Mouse (Mus musculus) left cerebral cortex, adult 18-20 months (tissue): Measurements from ENCODE around the gene Olfr339. TPM values are rescaled to one million over a fixed set of nuclear protein-coding genes. Genes with fewer than 3 reads are reported as not detected.
"Not testable (repeated sequence)": the region's sequence is repeated elsewhere in the genome, so short reads cannot be mapped to it uniquely, and the experiment has no call there.

Source experiments
- DNase-seq, 2 experiments: peaks; one replicate each; pipeline ENCODE4 v3.0.0; 2021 to 2022; ENCODE audit warnings: low spot score in 2 of 2, mixed read lengths in 1 of 2
- long read RNA-seq, 2 experiments: library from polyadenylated mRNA; stranded (forward); transcript quantifications; one replicate each; pipeline ENCODE4 v2.0.0; 2021
- total RNA-seq, 2 experiments: library from RNA; stranded (reverse); gene quantifications; 2 replicates each; pipeline ENCODE4 v1.2.3; 2021

Olfr339 gene
- total RNA-seq, result not detected
- long read RNA-seq, experiment 1, result 0 reads
- long read RNA-seq, experiment 2, result 0 reads

GRCm38 (mm10) chr2:36418647-36419046, at the start of gene Olfr339:
Olfr339 (plus strand) TSS chr2:36418947.
- no peak for DNase-seq

GRCm38 (mm10) chr2:36373219-36373618, 45.5 kb upstream of the Olfr339 start, which contains the start of gene Olfr338:
Olfr338 (plus strand) TSS chr2:36373519.
- no peak for DNase-seq

- DNase-seq, result not testable (repeated sequence)
Measured at GRCm38 (mm10) chr2:36415174-36415573, 3.6 kb upstream of the Olfr339 start.

- not testable (repeated sequence) for DNase-seq
Measured at GRCm38 (mm10) chr2:36415591-36415990, 3.2 kb upstream of the Olfr339 start.

- no peak for DNase-seq
Measured at GRCm38 (mm10) chr2:36452287-36452686, 33.5 kb downstream of the Olfr339 start, which contains the start of gene Olfr340. Olfr340 (plus strand) TSS chr2:36452587.

GRCm38 (mm10) chr2:36473634-36474033, 54.9 kb downstream of the Olfr339 start:
- DNase-seq, result no peak

Other genes starting within 250 kb of the Olfr339 start
- gene Ptgs1, start 188.5 kb upstream of the Olfr339 start, total RNA-seq, result 10 to 100 TPM; 18.0 to 22.4 TPM
- not detected for gene Olfr338, start 45.4 kb upstream of the Olfr339 start, total RNA-seq
- not detected for gene Olfr340, start 33.6 kb downstream of the Olfr339 start, total RNA-seq
- not detected for gene Olfr341, start 63.5 kb downstream of the Olfr339 start, total RNA-seq
- gene Olfr342, start 106.1 kb downstream of the Olfr339 start, total RNA-seq, result not detected
- gene Olfr344, start 147.7 kb downstream of the Olfr339 start, total RNA-seq, result not detected
- gene Olfr345, start 221.1 kb downstream of the Olfr339 start, total RNA-seq, result not detected